Mouse (Mus musculus) midbrain, postnatal 0 days (tissue): Measurements from ENCODE around the gene Kdm4b. TPM values are rescaled to one million over a fixed set of nuclear protein-coding genes. Genes with fewer than 3 reads are reported as not detected.

Experiments used
- ATAC-seq: fragments of 200-750 bp; cut with Nextera tagmentation; 2 replicates; pipeline ENCODE4 v1.8.0; 2017; ENCODE audit warnings: moderate number of reproducible peaks, mild to moderate bottlenecking, moderate TSS enrichment, moderate library complexity; ENCODE audit not compliant: low FRiP score
- DNase-seq: peaks from one replicate; pipeline ENCODE4 v3.0.0-alpha.2; 2015; ENCODE audit warnings: low spot score
- H3K27ac ChIP-seq: fragments of 300-500 bp; sonication (generic); 2 replicates; pipeline ENCODE4 v1.5.1; 2014; ENCODE audit warnings: low read depth, mild to moderate bottlenecking, low read length, mixed read lengths
- H3K27me3 ChIP-seq: fragments of 300-500 bp; sonication (generic); 2 replicates; pipeline ENCODE4 v1.6.1; 2014; ENCODE audit warnings: low read length, control low read depth, mixed read lengths; ENCODE audit not compliant: insufficient read depth
- H3K36me3 ChIP-seq: fragments of 300-500 bp; sonication (generic); 2 replicates; pipeline ENCODE4 v1.6.1; 2014; ENCODE audit warnings: low read length, control low read depth, mixed read lengths; ENCODE audit not compliant: insufficient read depth
- H3K4me1 ChIP-seq: fragments of 300-500 bp; sonication (generic); 2 replicates; pipeline ENCODE4 v1.6.1; 2014; ENCODE audit warnings: mild to moderate bottlenecking, control low read depth, antibody characterized with exemption, low read length, mixed read lengths; ENCODE audit not compliant: insufficient read depth
- H3K4me2 ChIP-seq: fragments of 300-500 bp; sonication (generic); 2 replicates; pipeline ENCODE4 v1.6.1; 2014; ENCODE audit warnings: low read depth, mild to moderate bottlenecking, low read length, mixed read lengths; ENCODE audit not compliant: poor library complexity, severe bottlenecking
- H3K4me3 ChIP-seq: fragments of 300-500 bp; sonication (generic); 2 replicates; pipeline ENCODE4 v1.5.1; 2014; ENCODE audit warnings: low read depth, mild to moderate bottlenecking, low read length, moderate library complexity
- H3K9ac ChIP-seq: fragments of 300-500 bp; sonication (generic); replicated peaks from 2 replicates; pipeline ENCODE4 v1.6.1; 2014; ENCODE audit warnings: mild to moderate bottlenecking, low read length, moderate library complexity, mixed read lengths; ENCODE audit not compliant: poor library complexity, severe bottlenecking
- H3K9me3 ChIP-seq: fragments of 300-500 bp; sonication (generic); 2 replicates; pipeline ENCODE4 v1.6.1; 2016; ENCODE audit warnings: low read length, control low read depth
- CTCF ChIP-seq: IDR thresholded peaks from 2 replicates; pipeline ENCODE4 v1.5.1; 2016; ENCODE audit warnings: antibody characterized with exemption, mild to moderate bottlenecking
- WGBS: fragments of 180-500 bp; shearing (Covaris S2); extraction: QIAGEN DNeasy Blood & Tissue Kit; methylation state at CpG from one replicate; pipeline ENCODE4 v1.1.7; 2014; 5-methylcytosine and 5-hydroxymethylcytosine counted together
- polyA plus RNA-seq: library from polyadenylated mRNA; unstranded; fragments of >200 nt; fragmentation: Nextera tagmentation; extraction: Ambion mirVana; gene quantifications from 2 replicates; pipeline ENCODE4 v1.2.1, GENCODE M21; 2015
- total RNA-seq: library from RNA; depleted of rRNA; stranded (reverse); fragments of >200 nt; gene quantifications from 2 replicates; pipeline ENCODE4 v1.2.3, GENCODE M21; 2014

Gene Kdm4b
- total and polyA plus RNA-seq, 2 experiments from 2014 or later, result 45.6 to 140 TPM

DNA sequence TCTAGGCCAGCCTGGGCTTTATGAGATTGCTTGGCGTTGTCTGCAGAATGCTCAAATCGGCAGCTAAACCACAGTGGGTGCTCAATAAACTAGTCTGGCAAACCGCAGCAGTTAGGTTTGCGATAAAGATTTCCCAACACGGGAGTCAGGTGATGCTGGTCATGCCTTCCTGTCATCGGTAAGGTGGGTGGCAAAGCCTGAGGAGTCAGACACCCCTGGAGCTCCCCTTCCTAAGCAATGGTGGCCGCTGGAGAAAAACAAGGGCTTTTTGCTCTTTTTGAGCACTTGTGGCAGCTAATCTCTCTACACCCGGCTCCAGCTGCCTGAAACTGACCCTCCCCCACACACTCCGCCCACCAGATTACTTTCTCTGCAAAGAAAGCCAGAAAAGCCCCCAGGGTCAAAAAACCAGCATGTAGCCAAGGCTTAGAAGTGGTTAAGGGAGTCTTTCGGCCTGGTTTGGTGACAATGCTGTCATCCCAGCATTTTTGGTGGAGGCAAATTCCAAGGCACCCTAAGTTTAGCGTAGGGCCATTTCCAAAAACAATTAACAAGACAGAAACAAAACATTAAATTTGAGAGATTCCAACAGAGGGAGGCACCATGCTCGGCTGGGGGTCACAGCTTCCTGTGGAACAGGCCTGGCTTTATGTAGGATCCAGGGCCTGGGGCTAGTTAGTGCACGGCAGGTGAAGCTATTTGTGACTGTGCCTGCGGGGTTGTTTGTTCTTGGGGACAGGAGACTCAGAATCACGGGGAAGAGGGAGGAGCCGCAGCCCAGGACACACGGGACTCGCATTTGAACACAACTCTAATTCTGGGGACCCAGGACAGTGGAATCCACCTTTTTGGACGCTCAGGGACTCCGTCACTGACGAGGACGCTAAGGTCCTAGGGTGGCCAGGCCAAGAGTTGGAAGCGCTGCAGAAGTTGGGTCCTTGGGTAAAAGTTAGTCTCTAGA is 36.2 kb upstream of the Kdm4b start:
- Histone ChIP-seq H3K4me1 (no peaks in the 10 kb centered on the region), H3K9me3 (no peaks in the 10 kb centered on the region), H3K4me2 (peak overlapping the region; percentile 38), H3K4me3 (peak overlapping the region; percentile 20; the same call in 1 of the 2 replicates), H3K36me3 (no peaks in the 10 kb centered on the region), H3K27ac (peak overlapping the region; percentile 55), H3K27me3 (0 out of 2 replicates have a peak, but pooled peaks cover 4% of the 10 kb centered on the region), H3K9ac (0 out of 2 replicates have a peak overlapping the region, but pooled peaks have one; percentile 44)
- WGBS, result 9% methylated on average over 23 of the region's 23 CpGs
- no peak for ATAC-seq
- TF ChIP-seq CTCF, result no peak
- DNase-seq, result no peak

DNA sequence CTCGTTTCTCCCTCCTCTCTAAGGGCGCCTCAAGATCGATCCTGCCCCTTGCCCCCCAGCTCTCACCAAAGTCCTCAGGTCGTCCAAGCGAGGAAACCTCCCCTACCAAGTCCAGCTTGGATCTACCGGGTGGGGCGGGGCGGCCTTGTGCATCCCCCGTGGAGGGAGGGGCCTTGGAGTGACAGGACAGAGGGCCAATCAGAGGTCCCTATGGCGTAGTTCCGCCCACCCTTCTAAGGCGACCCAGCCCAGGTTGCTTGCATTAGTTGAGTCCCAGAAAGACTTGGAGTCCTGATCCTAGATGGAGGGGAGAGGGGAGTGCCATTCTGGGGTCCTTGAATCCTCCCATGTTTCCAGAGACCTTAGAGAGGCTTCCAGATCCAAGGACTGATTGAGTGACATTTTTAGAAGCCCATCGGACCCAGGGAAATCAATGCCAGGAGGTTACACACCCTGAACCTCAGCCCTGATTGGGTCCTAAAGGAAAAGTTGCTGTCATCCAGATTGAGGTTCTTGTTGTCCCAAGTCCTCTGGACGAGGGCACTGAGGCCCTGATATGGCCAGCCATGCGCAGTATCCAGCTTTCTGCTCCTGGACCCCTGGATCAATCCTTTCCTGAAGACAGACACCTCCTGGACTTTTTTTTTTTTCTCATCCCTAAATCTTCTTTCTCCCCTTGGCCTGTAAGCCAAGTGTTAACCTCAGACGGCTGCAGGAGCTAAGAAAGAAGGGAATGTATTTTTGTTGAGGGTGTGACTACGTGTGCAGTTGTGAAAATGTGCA is 35.3 kb upstream of the Kdm4b start:
- peak overlapping the region; percentile 20; the same call in 1 of the 2 replicates for H3K4me3 ChIP-seq
- peak overlapping the region; percentile 55 for H3K27ac ChIP-seq
- H3K27me3 ChIP-seq, result 0 out of 2 replicates have a peak, but pooled peaks cover 4% of the 10 kb centered on the region
- no peaks in the 10 kb centered on the region for H3K9me3 ChIP-seq
- H3K4me2 ChIP-seq, result peak overlapping the region; percentile 38
- TF ChIP-seq CTCF, result no peak
- 8% methylated on average over 17 of the region's 17 CpGs for WGBS
- no peaks in the 10 kb centered on the region for H3K4me1 ChIP-seq
- ATAC-seq, result peak; percentile 55; the same call in 1 of the 2 replicates
- H3K36me3 ChIP-seq, result no peaks in the 10 kb centered on the region
- 0 out of 2 replicates have a peak overlapping the region, but pooled peaks have one; percentile 44 for H3K9ac ChIP-seq
- DNase-seq, result peak; percentile 62

DNA sequence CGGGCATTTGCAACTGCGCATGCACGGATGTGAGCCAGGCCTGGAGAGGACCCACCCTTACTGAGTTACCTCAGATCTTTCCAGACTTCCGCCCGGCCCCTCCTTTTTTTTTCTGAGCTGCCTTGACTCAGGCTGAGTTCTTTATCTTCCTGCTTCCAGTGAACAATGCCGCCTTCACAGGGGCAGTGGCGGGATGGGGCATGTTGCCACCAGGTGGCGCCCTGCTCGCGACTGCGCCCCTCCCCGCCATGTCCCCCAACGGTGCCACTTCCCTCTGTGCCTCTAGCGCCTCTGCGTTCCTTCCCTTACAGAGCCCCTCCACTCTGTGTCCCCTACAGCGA is 34.7 kb upstream of the Kdm4b start:
- Histone ChIP-seq H3K27ac (peak overlapping the region; percentile 32; the same call in 1 of the 2 replicates), H3K4me1 (no peaks in the 10 kb centered on the region), H3K36me3 (no peaks in the 10 kb centered on the region), H3K4me2 (peak overlapping the region; percentile 46), H3K9ac (peak overlapping the region; percentile 39; the same call in 1 of the 2 replicates), H3K4me3 (peak overlapping the region; percentile 18; the same call in 1 of the 2 replicates), H3K9me3 (no peaks in the 10 kb centered on the region), H3K27me3 (0 out of 2 replicates have a peak, but pooled peaks cover 4% of the 10 kb centered on the region)
- WGBS, result 1% methylated on average over 16 of the region's 16 CpGs
- ATAC-seq (peak; percentile 84), DNase-seq (peak; percentile 81)
- peak; percentile 79 for TF ChIP-seq CTCF

DNA sequence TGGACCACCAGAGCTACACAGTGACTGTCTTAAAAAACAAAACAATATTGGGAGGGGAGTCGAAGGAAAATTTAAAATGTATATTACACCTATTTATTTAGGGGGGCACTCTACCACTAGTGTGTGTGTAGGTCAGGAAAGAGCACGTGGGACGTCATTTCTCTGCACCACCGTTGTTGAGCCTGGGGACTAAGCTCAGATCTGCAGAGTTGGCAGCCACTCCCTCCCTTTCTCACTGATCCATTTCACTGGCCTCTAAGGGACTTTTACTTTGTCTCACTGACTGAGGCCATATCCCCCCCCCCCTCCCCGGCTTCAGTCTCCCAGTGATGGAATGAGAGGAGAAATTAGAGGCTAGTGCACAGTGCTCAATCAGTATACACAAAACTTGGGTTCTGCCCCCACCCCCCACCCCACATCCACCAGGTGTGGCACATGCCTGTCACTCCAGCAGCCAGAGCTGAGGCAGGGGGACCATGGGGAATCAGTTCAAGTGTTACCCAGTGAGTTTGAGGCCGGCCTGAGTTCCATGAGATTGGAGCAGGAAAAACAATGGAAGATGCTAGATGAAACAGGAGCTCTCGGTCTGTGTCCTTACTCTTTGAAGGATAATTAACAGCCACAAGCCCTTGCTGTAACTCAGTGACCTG is 33.9 kb upstream of the Kdm4b start:
- no peak overlapping the region for H3K27ac ChIP-seq
- no peak overlapping the region for H3K9ac ChIP-seq
- H3K4me3 ChIP-seq, result no peak overlapping the region
- DNase-seq, result no peak
- no peaks in the 10 kb centered on the region for H3K36me3 ChIP-seq
- no peak overlapping the region for H3K4me2 ChIP-seq
- H3K4me1 ChIP-seq, result no peaks in the 10 kb centered on the region
- no peaks in the 10 kb centered on the region for H3K9me3 ChIP-seq
- no peak for ATAC-seq
- TF ChIP-seq CTCF, result no peak
- 56% methylated on average over 7 of the region's 7 CpGs for WGBS
- 0 out of 2 replicates have a peak, but pooled peaks cover 4% of the 10 kb centered on the region for H3K27me3 ChIP-seq

DNA sequence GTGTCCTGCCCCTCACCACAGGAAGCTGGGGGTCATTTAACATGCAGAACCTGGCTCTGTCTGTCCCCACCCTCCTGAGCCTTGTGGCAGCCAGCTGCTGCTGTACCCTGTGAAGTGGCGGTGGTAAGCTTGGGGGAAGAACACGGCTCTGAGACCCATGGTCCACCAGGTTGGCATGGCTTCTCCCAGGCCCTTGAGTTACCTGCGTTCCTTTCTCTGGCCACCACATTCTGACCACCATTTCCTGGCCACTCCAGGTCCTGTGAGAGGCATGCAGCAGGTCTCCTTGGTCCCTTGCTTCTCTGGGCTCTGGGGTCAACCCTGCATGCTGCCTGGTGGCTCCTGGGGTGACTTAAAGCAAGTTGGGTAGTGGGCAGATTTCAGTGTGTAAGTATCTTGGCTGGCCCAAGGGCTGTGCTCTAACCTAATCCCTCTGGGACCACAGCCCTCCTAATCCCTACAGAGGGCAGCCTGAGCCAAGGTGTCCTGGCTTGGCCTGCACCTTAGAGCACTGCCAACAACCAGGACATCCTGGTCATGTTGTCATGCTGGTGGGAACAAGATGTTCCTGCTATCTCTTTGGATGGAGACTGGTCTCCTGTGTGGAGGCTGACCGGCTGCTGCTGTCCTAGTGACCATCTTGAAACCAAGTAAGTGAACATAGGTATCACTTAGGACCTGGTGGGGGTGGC is 33.2 kb upstream of the Kdm4b start, which contains the start of gene Plin3:
TSS of gene Plin3 (minus strand) at position 343 of the 692 bp plus-strand sequence.
- H3K4me2 ChIP-seq, result no peak within 1 kb of the TSS
- no peaks in the 10 kb centered on the region for H3K9me3 ChIP-seq
- no peaks in the 10 kb centered on the region for H3K4me1 ChIP-seq
- ATAC-seq (no peak), DNase-seq (no peak)
- H3K27ac ChIP-seq, result no peak within 1 kb of the TSS
- H3K4me3 ChIP-seq, result no peak within 1 kb of the TSS
- 0 out of 2 replicates have a peak, but pooled peaks cover 4% of the 10 kb centered on the region for H3K27me3 ChIP-seq
- H3K36me3 ChIP-seq, result no peaks in the 10 kb centered on the region
- H3K9ac ChIP-seq, result no peak within 1 kb of the TSS
- WGBS, result 79% methylated on average over 4 of the region's 4 CpGs
- no peak for TF ChIP-seq CTCF
